Mouse (Mus musculus): ENCODE data around the gene Kcnj12. TPM values are rescaled to one million over a fixed set of nuclear protein-coding genes. Genes with fewer than 3 reads are reported as not detected.

Kcnj12 gene
- polyA plus RNA-seq, 1 experiment from 2014 or later: not detected

DNA sequence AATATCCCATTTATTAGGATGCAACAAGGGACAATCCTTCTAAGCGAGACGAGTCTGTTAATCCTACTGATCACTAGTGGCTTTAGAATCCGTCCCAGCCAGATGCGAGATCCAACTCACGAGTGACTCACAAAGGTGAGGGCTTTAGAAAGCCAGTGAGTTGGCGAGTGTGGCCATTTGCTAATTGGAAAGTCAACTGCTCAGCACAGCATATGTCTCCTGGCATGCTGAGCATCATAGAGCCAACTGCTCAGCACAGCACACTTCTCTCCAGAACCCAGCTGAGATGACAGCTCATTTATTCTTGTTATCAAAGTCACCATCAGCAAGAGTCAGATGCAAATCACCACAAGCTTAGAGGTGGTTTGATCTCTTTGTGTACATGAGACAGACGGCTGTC lies 67.8 kb downstream of the Kcnj12 start:
- Histone ChIP-seq H3K4me3 (replicated peaks) (no peak overlapping the region), H3K4me2 (no peak overlapping the region), H3K9me3 (replicated peaks) (no peaks in the 10 kb centered on the region), H3K27ac (replicated peaks) (no peak overlapping the region), H3K4me1 (replicated peaks) (no peaks in the 10 kb centered on the region), H3K36me3 (replicated peaks) (no peaks in the 10 kb centered on the region), H3K9ac (no peak overlapping the region), H3K27me3 (peaks cover 24% of the 10 kb centered on the region)
- WGBS (ENCODE audit: insufficient replicate concordance): 67% methylated on average over 7 of the region's 7 CpGs
- no peak for ATAC-seq (ENCODE audit: insufficient read depth)

GRCm38 (mm10) chr11:61091192-61091591 lies 68.8 kb downstream of the Kcnj12 start:
- peaks cover 17% of the 10 kb centered on the region for H3K27me3 ChIP-seq
- H3K27ac ChIP-seq (replicated peaks): no peak overlapping the region
- no peaks in the 10 kb centered on the region for H3K9me3 ChIP-seq (replicated peaks)
- no peak for ATAC-seq (ENCODE audit: insufficient read depth)
- H3K4me3 ChIP-seq (replicated peaks): no peak overlapping the region
- H3K4me2 ChIP-seq: no peak overlapping the region
- 43% methylated on average over 3 of the region's 3 CpGs for WGBS (ENCODE audit: insufficient replicate concordance)
- H3K36me3 ChIP-seq (replicated peaks): no peaks in the 10 kb centered on the region
- H3K4me1 ChIP-seq (replicated peaks): no peaks in the 10 kb centered on the region
- H3K9ac ChIP-seq: no peak overlapping the region

GRCm38 (mm10) chr11:61091642-61092262 lies 69.4 kb downstream of the Kcnj12 start:
- Histone ChIP-seq H3K4me1 (replicated peaks) (no peaks in the 10 kb centered on the region), H3K27ac (replicated peaks) (no peak overlapping the region), H3K4me2 (no peak overlapping the region), H3K9me3 (replicated peaks) (no peaks in the 10 kb centered on the region), H3K36me3 (replicated peaks) (no peaks in the 10 kb centered on the region), H3K9ac (no peak overlapping the region), H3K27me3 (peaks cover 17% of the 10 kb centered on the region), H3K4me3 (replicated peaks) (no peak overlapping the region)
- WGBS (ENCODE audit: insufficient replicate concordance): 21% methylated on average over 7 of the region's 7 CpGs
- no peak for ATAC-seq (ENCODE audit: insufficient read depth)

DNA sequence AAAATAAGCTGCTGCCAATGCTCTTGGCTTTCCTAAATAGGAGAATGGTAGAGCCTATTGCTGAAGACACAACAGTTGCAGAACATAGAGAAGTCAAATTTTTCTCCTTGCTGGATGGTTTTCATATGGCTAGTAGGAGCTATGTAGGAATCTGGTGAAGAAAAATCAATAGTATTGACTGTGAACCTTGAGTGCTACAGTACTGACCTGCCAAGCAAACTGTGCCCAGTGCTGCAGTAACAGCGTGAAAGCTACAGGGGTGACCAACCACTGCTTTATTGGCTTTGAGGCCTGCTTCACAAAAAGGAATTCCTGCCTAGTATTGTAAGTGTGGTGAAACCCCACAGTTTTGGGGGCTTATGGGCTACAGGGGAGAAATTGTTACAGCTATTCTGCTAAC lies 75.7 kb downstream of the Kcnj12 start:
- 50% methylated on average over 1 of the region's 1 CpGs for WGBS (ENCODE audit: insufficient replicate concordance)
- Histone ChIP-seq H3K4me2 (no peak overlapping the region), H3K9me3 (replicated peaks) (no peaks in the 10 kb centered on the region)

DNA sequence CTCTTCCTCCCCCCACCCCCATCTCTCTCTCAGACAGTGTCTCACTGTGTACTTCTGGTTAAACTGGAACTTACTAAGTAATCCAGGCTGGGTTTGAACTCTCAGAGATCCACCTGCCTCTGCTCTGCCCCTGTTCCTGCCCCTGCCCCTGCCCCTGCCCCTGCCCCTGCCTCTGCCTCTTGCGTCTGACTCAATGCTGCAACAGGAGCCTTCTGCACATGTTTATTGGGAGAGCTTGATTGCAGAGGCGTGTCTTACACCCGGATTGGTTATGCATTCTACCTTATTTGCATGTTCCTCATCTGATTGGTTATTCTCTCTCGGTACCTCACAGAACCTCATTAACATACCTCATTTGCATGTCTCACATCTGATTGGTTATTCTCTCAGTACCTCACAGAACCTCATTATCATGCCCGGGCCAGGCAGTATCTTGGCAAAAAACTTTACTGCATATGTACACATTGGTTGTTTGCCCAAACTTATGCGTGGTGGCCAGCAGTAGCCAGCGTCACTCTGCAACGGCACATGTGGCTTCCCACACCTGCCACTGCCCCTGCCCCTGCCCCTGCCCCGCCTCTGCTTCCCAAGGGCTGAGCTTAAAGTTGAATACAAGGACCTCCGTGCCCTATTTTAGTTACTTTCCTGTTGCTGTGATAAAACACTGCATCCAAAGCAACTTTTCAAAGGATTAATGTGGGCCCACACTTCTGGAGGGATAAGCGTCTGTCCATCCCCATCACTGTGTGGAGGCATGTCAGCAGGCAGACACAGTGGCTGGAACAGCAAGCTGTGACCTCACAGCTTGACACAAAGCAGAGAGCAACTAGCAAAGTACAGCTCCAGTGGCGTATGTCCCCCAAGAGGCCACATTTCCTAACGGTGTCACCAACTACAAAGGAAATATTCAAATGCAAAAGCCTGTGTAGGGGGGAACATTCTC lies 80.3 kb downstream of the Kcnj12 start:
- ATAC-seq (ENCODE audit: insufficient read depth): no peak
- Histone ChIP-seq H3K4me3 (replicated peaks) (no peak overlapping the region), H3K27ac (replicated peaks) (no peak overlapping the region), H3K9ac (no peak overlapping the region), H3K36me3 (replicated peaks) (no peaks in the 10 kb centered on the region), H3K9me3 (replicated peaks) (no peaks in the 10 kb centered on the region), H3K4me2 (no peak overlapping the region), H3K4me1 (replicated peaks) (peaks cover 6% of the 10 kb centered on the region; the same call in 1 of the 2 replicates), H3K27me3 (peaks cover 16% of the 10 kb centered on the region)
- WGBS (ENCODE audit: insufficient replicate concordance): 69% methylated on average over 13 of the region's 13 CpGs

More for the DNA sequence above, 75.7 kb downstream of the Kcnj12 start:
- H3K4me1 ChIP-seq (replicated peaks): no peaks in the 10 kb centered on the region
- no peaks in the 10 kb centered on the region for H3K36me3 ChIP-seq (replicated peaks)
- H3K9ac ChIP-seq: no peak overlapping the region
- ATAC-seq (ENCODE audit: insufficient read depth): no peak
- 0 out of 2 replicates have a peak, but pooled peaks cover 4% of the 10 kb centered on the region for H3K27me3 ChIP-seq
- H3K27ac ChIP-seq (replicated peaks): no peak overlapping the region
- H3K4me3 ChIP-seq (replicated peaks): no peak overlapping the region

DNA sequence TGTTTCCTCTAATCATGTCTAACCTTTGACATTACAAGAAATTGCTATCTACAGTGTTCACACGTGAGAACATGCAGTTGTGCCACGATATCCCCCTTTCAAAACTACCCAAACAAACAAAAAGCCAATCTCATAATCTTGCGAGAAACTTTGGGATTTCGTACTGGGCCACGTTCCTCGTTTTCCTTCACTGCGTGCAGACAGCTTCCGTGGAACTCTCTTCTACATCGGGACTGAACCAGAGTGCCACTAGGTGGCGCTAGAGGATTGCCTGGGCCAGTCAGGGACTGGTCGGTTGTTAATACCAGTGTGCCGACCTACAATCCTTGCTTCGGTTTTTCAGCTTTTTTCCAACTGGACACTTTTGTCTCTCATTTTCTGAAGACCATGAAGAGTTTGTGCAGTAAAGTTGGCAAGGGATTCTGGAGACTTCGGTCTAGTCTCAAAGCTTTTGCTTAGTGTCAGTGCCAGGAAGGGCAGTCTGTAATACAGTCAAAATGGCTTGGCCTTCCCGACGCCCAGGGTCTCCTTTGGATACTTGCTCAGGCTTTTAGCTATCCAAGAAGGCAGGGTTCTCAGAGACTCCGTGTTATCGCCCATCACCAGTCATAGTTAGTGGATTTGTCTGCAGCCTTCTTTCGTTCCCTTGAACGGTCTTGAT lies 82.0 kb downstream of the Kcnj12 start:
- Histone ChIP-seq H3K36me3 (replicated peaks) (no peaks in the 10 kb centered on the region), H3K27me3 (peaks cover 16% of the 10 kb centered on the region), H3K4me1 (replicated peaks) (peaks cover 7% of the 10 kb centered on the region; the same call in 1 of the 2 replicates), H3K4me2 (peak overlapping the region; percentile 8; the same call in 1 of the 2 replicates), H3K4me3 (replicated peaks) (no peak overlapping the region), H3K27ac (replicated peaks) (no peak overlapping the region), H3K9ac (no peak overlapping the region), H3K9me3 (replicated peaks) (no peaks in the 10 kb centered on the region)
- 0 out of 2 replicates have a peak, but pooled peaks have one; percentile 49 for ATAC-seq (ENCODE audit: insufficient read depth)
- 17% methylated on average over 20 of the region's 20 CpGs for WGBS (ENCODE audit: insufficient replicate concordance)

GRCm38 (mm10) chr11:61108911-61109361 lies 86.6 kb downstream of the Kcnj12 start:
- H3K4me1 ChIP-seq (replicated peaks): peaks cover 6% of the 10 kb centered on the region
- H3K9ac ChIP-seq: no peak overlapping the region
- H3K27me3 ChIP-seq: peaks cover 11% of the 10 kb centered on the region
- WGBS (ENCODE audit: insufficient replicate concordance): 48% methylated on average over 12 of the region's 12 CpGs
- H3K4me3 ChIP-seq (replicated peaks): no peak overlapping the region
- no peak overlapping the region for H3K27ac ChIP-seq (replicated peaks)
- no peaks in the 10 kb centered on the region for H3K36me3 ChIP-seq (replicated peaks)
- no peak overlapping the region for H3K4me2 ChIP-seq
- ATAC-seq (ENCODE audit: insufficient read depth): no peak
- no peaks in the 10 kb centered on the region for H3K9me3 ChIP-seq (replicated peaks)

DNA sequence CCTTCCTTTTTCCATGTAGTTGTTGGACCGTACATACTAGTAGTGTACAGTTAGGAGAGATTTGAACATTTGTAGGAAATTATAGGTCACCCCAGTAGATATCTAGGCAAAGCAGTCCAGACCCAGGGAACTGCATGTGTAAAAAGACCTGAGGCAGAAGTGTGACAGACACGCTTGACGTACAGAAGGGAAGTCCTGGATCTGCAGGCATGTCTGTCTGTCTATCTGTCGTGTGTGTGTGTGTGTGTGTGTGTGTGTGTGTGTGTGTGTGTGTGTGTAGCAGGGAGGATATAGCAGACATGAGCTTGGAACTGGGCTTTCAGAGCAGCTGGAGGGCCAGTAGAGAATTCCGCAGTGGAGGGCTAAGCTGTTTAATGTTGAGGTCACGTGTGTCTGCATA lies 87.3 kb downstream of the Kcnj12 start:
- H3K4me3 ChIP-seq (replicated peaks): no peak overlapping the region
- no peak for ATAC-seq (ENCODE audit: insufficient read depth)
- 68% methylated on average over 6 of the region's 6 CpGs for WGBS (ENCODE audit: insufficient replicate concordance)
- no peaks in the 10 kb centered on the region for H3K36me3 ChIP-seq (replicated peaks)
- H3K4me2 ChIP-seq: no peak overlapping the region
- H3K27ac ChIP-seq (replicated peaks): no peak overlapping the region
- no peak overlapping the region for H3K9ac ChIP-seq
- peaks cover 3% of the 10 kb centered on the region; the same call in 1 of the 2 replicates for H3K4me1 ChIP-seq (replicated peaks)
- peaks cover 8% of the 10 kb centered on the region for H3K27me3 ChIP-seq
- H3K9me3 ChIP-seq (replicated peaks): no peaks in the 10 kb centered on the region

- H3K27me3 ChIP-seq: peaks cover 6% of the 10 kb centered on the region
- H3K27ac ChIP-seq (replicated peaks): no peak overlapping the region
- H3K4me2 ChIP-seq: no peak overlapping the region
- ATAC-seq (ENCODE audit: insufficient read depth): no peak
- no peak overlapping the region for H3K9ac ChIP-seq
- H3K36me3 ChIP-seq (replicated peaks): no peaks in the 10 kb centered on the region
- H3K4me3 ChIP-seq (replicated peaks): no peak overlapping the region
- WGBS (ENCODE audit: insufficient replicate concordance): 70% methylated on average over 10 of the region's 10 CpGs
- H3K4me1 ChIP-seq (replicated peaks): peaks cover 3% of the 10 kb centered on the region; the same call in 1 of the 2 replicates
- no peaks in the 10 kb centered on the region for H3K9me3 ChIP-seq (replicated peaks)
These were observed 87.7 kb downstream of the Kcnj12 start for GRCm38 (mm10) chr11:61110113-61110512.

DNA sequence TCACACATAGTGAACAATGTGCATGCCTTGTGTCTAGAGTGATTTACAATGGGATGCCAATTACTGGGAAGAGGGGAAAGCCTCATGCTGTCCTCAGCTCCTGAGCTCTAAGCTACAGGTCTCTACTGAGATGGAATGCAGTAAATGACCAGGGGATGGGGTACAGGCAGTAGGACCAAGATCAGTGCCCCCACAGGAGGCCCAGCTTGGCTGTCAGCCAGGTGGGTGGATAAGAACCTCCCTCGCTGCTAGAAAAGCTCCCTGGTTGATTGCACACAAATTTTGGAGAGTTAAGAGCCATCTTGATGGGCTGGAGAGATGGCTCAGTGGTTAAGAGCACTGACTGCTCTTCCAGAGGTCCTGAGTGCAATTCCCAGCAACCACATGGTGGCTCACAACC lies 88.6 kb downstream of the Kcnj12 start:
- ATAC-seq (ENCODE audit: insufficient read depth): no peak
- 34% methylated on average over 1 of the region's 1 CpGs for WGBS (ENCODE audit: insufficient replicate concordance)

DNA sequence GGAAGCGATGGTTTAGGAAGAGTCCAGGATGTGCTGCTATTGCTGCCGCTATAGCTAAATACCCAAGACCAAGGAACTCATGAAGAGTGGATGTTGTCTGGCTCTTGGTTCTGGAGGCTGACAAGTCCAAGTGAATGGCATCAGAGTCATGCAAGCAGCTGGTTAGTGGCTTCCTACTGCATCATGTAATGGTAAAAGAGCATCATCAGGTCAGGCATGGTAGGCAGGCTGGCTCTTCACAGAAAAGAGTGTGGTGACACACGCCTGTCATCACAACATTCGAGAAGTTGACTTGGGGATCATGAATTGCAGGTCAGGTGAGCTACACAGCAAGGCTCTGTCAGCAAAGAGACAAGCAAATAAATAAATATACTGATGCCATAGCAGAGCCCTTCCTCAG lies 89.1 kb downstream of the Kcnj12 start:
- Histone ChIP-seq H3K4me2 (no peak overlapping the region), H3K27ac (replicated peaks) (no peak overlapping the region), H3K9ac (no peak overlapping the region), H3K4me3 (replicated peaks) (no peak overlapping the region), H3K9me3 (replicated peaks) (no peaks in the 10 kb centered on the region), H3K27me3 (no peaks in the 10 kb centered on the region; the same call in 1 of the 2 replicates), H3K4me1 (replicated peaks) (peaks cover 3% of the 10 kb centered on the region; the same call in 1 of the 2 replicates), H3K36me3 (replicated peaks) (no peaks in the 10 kb centered on the region)
- no peak for ATAC-seq (ENCODE audit: insufficient read depth)
- WGBS (ENCODE audit: insufficient replicate concordance): 72% methylated on average over 4 of the region's 4 CpGs

More for the DNA sequence above, 88.6 kb downstream of the Kcnj12 start:
- H3K9me3 ChIP-seq (replicated peaks): no peaks in the 10 kb centered on the region
- no peak overlapping the region for H3K9ac ChIP-seq
- H3K4me1 ChIP-seq (replicated peaks): peaks cover 3% of the 10 kb centered on the region; the same call in 1 of the 2 replicates
- H3K36me3 ChIP-seq (replicated peaks): no peaks in the 10 kb centered on the region
- no peak overlapping the region for H3K27ac ChIP-seq (replicated peaks)
- no peaks in the 10 kb centered on the region; the same call in none of the 2 replicates for H3K27me3 ChIP-seq
- H3K4me2 ChIP-seq: no peak overlapping the region
- no peak overlapping the region for H3K4me3 ChIP-seq (replicated peaks)

All from liver, embryonic 15.5 days (tissue).